Mouse (Mus musculus): ENCODE results near the gene Myo15.
"Not testable (repeated sequence)": the region's sequence is repeated elsewhere in the genome, so short reads cannot be mapped to it uniquely, and the experiment has no call there.

Gene Myo15

GRCm38 (mm10) chr11:60507281-60507680, 38.1 kb downstream of the Myo15 start:
- DNase-seq (ENCODE audit: low spot score in 2 of 2): no peak

- peak; percentile 41 to 67 for DNase-seq (ENCODE audit: low spot score in 2 of 2)
Measured at GRCm38 (mm10) chr11:60508950-60509349, 39.8 kb downstream of the Myo15 start.

DNA sequence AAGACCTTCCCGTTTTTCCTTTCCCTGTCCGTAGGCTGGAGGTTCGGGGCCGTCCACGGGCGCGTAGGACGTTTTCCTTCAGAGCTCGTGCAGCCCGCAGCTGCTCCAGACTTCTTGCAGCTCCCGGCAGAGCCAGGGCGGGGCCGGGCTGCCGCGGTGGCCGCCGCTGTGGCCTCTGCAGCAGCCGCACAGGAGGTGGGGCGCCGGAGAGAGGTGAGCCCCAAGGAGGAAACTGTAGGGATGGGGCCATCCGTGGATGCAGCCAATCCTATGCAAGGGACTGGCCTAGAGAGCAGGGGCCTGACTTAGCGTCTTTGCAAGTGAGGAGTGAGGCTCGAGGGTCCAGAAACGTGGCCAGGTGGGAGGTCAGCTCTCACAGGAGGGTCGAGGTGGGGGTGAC, 40.4 kb downstream of the Myo15 start:
- DNase-seq (ENCODE audit: low spot score in 2 of 2): peak; percentile 12 to 13

DNA sequence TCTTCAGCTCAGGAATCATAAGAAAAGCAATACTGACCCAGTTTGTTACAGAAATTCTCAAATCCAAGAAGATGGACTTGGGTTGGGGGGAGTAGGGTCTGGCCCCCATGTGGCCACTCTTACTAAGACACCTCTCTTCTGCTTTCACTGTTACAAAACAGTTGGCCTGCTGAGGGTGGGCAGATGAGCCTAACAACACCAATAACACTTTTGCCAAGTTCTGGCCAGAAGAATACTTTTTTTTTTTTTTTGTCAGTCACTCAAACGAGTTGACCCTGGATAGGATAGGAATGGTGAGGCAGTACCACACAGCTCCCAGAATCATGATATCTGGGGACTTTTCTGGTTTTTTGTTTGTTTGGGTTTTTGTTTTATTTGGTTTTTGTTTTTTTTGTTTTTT, 42.8 kb downstream of the Myo15 start:
- DNase-seq (ENCODE audit: low spot score in 2 of 2): no peak

GRCm38 (mm10) chr11:60512520-60512919, 43.4 kb downstream of the Myo15 start:
- no peak for DNase-seq (ENCODE audit: low spot score in 2 of 2)

DNA sequence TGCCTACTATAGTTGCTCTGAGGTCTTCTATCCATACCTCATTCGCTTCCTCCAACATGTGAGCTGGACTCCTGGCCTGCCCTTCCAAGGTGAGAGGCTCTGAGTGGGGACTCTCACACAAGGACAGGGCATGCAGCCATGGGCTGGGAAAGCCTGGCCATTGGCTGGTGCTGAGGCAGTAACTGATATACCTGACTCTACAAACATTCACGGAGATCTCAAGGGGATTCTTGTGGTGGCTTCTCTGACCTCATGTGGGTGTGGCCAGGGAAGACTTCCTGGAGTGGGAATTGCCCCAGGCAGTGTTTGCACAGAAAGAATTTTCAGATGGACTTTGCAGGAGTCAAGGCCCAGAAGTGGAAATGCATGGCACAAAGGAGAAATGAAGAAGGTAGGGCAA, 45.8 kb downstream of the Myo15 start:
- DNase-seq (ENCODE audit: low spot score in 2 of 2): no peak

DNA sequence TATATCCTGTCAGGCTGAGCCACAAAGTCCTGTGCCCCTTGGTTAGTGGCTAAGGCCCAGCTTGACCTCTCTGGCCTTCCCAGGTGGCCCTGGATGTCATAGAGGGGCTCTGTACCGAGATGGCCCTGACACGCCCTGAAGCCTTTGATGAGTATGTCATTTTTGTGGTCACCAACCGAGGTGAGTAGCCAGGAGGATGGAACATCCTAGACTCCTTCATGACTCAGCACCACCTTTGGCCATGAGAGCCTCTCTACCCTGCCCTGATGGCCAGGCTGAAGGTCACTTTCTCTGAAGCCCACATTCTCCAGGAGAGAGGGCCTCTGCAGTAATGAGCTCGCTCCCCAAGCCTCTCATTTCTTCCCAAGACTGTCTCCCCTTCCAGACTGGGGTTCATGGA, 49.2 kb downstream of the Myo15 start:
- no peak for DNase-seq (ENCODE audit: low spot score in 2 of 2)

DNA sequence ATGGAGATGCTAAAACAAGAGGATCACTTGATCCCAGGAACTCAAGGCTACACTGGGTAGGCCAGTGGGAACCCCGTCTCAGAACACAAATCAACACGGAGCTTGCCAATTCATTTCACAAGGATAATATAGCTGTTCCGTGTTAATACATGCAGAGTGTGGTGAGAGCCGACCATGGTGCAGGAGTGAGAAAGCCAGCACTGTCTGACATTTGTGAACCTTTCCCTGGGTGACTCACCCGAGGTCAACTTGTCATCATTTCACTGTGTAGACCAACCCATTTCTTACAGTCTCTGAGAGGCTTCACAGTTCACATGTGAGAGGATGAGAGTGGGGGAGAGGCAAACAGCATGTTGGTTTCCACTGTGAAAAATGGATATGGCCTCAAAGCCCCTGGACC, 52.9 kb downstream of the Myo15 start:
- no peak for DNase-seq (ENCODE audit: low spot score in 2 of 2)

DNA sequence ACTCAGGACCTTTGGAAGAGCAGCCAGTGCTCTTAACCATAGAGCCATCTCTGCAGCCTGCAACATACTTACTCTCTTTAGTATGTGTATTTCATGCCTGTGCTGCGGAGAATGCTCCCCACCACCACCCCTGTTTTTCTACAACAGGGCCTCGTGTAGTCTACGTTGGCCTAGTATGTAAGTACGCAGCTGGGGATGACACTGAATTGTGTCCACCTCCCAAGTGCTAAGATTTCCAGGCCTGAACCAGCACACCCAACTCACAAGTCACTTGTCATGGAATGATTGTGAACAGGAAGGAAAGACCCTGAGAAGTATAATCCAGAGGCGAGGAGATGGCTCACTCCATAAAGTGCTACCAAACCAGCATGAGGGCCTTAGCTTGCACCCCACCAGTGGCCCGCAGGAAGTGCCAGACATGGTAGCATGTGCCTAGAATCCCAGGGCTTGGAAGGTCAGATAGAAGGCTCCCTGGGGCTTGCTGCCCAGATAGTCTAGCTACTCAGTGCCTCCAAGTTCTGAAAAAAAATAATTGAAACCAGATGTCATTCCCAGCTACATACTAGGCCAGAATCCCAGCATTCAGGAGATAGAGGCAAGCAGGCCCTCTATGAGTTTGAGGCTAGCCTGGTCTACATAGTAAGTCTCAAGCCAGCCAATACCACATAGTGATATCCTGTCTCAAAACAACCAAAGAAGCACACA, 53.7 kb downstream of the Myo15 start:
- no peak for DNase-seq (ENCODE audit: low spot score in 2 of 2)

- DNase-seq (ENCODE audit: low spot score in 2 of 2): no peak
Measured at GRCm38 (mm10) chr11:60526461-60526860, 57.3 kb downstream of the Myo15 start.

DNA sequence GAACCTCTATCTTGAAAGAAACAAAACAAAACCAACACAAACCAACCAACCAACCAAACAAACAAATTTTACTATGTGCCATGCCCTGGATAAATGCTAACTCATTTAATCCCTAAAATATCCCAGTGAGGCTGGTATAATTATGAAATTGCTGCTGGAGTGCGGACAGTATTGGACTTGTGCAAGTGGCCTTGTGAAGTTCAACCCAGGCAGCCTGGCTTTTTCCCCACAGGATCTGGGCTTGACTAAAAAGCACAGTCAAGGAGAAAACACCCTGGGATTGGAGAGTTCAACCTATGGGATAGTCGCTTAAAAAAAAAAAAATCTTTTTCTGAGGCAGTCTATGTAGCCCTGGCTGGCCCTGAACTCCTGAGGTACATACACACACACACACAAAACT, 66.5 kb downstream of the Myo15 start:
- DNase-seq (ENCODE audit: low spot score in 2 of 2): no peak

DNA sequence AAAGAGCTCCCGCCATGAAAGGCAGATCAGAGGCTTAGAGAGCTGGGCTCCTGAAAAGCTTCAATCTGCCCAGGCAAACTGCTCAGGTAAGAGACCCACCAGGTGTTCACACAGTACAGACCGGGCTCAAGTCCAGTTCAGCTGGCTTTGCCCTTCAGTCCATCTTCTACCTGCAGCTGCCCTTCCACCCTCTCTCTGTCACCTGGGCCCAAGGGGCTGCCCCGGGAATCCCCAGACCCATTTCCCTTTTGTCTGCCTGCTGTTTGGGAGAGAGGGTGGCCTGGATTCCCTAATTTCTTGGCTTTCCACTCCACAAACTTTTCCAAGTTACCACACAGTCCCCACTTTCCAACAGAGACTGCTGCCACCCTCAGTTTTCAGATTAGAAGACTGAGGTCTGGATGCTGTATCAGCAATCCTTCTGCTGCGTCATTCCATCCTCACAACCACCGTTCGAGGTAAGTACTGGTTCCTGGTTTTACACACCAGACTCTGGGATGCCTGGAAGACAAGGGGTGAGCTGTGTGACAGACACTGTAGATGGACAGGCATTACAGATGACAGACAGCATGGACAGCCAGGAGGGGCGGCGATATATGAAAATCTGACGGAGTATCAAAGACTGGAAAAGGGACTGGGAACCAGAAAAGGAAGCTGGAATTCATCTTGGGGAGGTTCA, 67.2 kb downstream of the Myo15 start, which contains the start of gene Alkbh5:
TSS of gene Alkbh5 (plus strand) at position 202 of the 679 bp plus-strand sequence.
- no peak for DNase-seq (ENCODE audit: low spot score in 2 of 2)

DNA sequence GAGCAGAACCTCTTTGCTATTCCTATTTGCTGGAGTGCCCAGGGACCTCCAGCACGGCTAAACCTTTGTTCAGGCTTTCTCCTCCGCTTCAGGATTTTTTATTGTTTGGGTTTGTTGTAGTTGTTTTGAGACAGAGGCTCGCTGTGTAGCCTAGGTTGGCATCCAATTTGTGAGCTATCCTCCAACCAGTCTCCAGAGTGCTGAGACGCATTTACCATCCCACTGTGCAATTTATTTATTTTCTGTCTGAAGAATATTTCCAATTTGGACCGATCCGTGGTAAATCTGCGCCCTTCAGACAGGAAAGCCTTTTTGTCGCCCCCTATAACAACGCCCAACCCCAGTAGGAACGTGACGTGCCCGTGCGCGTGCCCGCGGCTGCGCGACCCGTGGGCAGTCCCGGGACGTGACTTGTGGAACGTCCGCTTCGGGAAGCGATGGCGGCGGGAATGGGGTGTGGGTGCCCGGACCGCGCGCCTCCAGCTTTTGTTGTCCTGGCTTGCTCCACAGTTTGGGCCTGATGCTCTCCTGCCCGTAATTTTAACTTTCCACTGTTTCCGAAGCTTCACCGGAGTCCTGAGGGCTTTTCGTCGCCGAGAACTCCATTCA, 67.8 kb downstream of the Myo15 start:
- DNase-seq (ENCODE audit: low spot score in 2 of 2): peak; percentile 83 to 88

DNA sequence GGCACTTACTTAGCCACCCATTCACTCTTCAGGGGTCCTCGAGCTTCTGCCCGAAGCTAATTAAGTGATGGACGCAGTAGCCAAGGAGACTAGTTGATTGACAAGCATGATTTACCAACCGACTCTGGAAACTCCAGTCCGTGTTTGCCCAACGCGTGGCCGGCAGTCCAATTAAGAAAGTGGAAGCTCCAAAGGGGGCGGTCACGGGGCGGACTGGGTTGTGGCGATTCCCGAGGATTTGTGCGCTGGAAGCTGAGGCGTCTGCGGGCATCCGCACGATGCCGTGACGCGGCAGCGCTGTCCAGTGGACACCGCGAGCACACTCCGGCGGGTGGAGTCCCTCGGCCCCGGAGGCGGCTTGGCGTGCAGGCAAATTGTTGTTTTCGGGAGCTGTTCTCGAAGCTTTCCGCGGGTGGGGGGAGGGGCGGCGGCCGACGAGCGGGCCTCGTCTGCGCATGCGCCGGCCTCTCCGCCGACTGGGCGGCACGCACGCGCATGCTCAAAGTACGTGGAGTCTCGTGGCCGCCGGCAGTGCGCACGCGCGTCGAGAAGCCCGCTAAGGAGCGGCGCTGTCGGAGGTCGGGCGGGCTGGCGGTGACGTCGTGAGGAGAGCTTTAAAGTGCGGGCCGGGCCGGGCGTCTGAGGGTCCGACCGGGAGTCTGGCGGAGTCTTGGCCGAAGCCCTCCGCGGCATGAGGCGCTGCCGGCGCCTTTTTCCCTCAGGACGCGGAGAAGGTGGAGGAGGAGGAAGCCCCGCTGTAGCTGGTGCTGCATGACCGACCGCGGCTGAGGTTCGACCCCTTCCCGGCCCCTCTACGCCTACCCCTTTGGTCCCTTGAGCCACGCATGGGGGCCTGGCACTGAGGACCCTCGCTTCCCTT, 68.6 kb downstream of the Myo15 start:
- DNase-seq (ENCODE audit: low spot score in 2 of 2): peak; percentile 94 to 95

DNA sequence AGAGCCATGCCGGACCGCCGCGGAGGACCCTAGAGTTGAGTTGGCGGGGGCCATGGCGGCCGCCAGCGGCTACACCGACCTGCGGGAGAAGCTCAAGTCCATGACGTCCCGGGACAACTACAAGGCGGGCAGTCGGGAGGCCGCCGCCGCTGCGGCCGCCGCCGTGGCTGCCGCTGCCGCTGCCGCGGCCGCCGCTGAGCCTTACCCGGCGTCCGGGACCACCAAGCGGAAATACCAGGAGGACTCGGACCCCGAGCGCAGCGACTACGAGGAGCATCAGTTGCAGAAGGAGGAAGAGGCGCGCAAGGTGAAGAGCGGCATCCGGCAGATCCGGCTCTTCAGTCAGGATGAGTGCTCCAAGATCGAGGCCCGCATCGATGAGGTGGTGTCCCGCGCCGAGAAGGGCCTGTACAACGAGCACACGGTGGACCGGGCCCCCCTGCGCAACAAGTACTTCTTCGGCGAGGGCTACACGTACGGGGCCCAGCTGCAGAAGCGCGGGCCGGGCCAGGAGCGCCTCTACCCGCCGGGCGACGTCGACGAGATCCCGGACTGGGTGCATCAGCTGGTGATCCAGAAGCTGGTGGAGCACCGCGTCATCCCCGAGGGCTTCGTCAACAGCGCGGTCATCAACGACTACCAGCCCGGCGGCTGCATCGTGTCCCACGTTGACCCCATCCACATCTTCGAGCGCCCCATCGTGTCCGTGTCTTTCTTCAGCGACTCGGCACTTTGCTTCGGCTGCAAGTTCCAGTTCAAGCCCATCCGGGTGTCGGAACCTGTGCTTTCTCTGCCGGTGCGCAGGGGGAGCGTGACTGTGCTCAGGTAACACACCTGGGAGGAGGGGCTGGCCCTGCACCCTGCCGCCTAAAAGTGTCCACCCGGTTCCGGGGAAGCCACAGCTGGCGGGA, 69.5 kb downstream of the Myo15 start:
- DNase-seq (ENCODE audit: low spot score in 2 of 2): peak; percentile 40 to 50

- no peak for DNase-seq (ENCODE audit: low spot score in 2 of 2)
Measured at GRCm38 (mm10) chr11:60539540-60539939, 70.4 kb downstream of the Myo15 start.

DNA sequence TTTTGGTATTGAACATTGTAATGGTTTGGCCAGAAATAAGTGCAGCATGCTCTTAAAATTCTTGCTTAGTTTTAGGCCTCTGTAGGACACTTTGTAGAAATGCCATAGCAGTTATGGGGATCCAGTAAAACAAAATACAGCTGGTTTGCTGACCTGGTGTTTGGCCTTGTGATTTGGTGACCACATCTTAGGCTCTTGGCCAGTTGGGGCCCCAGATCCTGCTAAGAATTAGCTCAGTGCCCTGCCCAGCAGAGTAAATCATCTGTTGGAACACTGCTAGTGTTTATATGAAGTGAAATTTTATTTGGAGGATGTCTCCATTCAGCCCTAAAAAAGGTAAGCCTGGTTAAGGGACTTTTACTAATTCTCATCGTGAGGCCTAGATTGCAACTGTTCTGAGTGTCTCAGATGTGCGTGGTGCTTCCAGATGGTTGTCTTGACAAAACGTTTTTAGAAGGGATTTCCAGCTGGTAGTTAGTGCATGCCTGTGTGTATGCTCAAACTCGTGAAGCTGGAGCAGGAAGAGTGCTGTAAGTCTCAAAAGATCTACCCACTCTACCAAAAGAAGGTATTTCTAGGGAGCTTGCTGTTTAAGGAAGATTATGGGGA, 71.0 kb downstream of the Myo15 start:
- DNase-seq (ENCODE audit: low spot score in 2 of 2): no peak

DNA sequence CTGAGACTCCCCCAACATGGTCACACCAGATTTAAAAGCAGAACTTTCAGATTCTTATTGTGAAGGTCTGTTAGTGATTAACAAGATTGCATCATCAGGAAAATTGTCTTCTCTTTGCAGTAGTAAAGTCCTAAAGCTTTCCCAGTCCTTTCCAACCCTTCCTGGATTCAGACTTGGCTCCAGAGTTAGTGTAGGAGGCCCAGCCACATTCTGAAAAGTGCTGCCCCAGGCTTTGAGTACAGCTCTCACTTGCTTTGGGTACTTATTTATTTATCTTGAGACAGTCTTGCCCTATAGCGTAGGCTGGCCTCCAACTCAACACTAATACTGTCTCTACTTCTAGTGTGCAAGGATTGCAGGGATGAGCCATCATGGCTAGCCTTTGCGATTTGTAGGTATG, 71.6 kb downstream of the Myo15 start:
- no peak for DNase-seq (ENCODE audit: low spot score in 2 of 2)

- no peak for DNase-seq (ENCODE audit: low spot score in 2 of 2)
Measured at GRCm38 (mm10) chr11:60541831-60542230, 72.7 kb downstream of the Myo15 start.

DNA sequence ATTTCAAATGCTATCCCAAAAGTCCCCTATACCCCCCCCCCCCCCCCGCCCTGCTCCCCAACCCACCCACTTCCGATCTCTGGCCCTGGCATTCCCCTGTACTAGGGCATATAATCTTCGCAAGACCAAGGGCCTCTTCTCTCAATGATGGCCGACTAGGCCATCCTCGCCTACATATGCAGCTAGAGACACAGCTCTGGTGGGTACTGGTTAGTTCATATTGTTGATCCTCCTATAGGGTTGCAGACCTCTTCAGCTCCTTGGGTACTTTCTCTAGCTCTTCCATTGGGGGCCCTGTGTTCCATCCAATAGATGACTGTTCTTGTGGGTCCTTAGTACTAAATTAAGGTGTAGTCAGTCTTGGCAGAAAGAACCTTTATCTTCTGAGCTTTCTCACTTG, 74.1 kb downstream of the Myo15 start:
- not testable (repeated sequence) for DNase-seq (ENCODE audit: low spot score in 2 of 2)

GRCm38 (mm10) chr11:60545433-60545832, 76.3 kb downstream of the Myo15 start:
- DNase-seq (ENCODE audit: low spot score in 2 of 2): no peak

Data from spleen, postnatal 36 days (tissue).